Mouse (Mus musculus): ENCODE data around the gene Ddn. TPM values are rescaled to one million over a fixed set of nuclear protein-coding genes. Genes with fewer than 3 reads are reported as not detected.

The Ddn gene
- total RNA-seq, 1 experiment from 2014 or later: 0.12 TPM

DNA sequence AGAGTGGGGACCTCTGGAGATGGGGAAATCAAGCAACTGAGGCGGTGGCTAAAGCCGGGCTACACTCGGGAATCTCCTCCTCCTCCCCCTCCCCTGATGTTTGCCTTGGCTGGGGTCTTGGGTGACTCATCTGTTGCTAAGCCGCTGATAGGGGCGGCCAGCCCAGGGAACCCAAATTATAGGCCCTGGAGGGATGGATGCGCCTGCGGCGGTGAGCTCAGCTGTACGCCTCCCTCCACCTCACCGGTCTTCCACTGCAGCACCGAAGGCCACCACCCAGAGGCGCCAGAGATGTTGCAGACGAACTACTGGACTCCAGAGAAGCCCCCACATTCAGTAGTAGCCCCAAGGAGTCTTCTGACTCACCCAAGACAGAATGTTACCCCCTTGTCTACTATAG, 28.7 kb downstream of the Ddn start:
- no peak for ATAC-seq (ENCODE audit: extremely low read depth, insufficient number of reproducible peaks, low FRiP score, poor library complexity, severe bottlenecking)

DNA sequence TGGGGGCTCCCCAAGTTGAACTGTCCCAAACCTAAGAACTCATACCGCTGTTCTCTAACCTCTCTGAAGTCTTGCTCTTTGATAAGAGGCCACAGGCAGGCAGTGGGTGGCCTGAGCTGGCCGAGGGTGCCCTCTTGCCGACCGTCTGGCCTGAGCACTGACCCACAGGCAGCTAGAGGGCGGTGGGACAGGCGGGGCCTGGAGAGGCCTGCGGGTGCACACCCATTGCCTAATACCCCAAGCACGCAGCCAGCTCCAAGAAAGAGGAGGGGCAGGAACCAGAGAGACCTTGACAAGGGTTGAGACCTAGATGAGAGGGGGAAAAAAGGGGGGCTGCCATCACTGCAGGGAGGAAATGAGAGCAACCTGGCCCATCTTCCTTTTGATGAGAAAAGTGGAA, 29.2 kb downstream of the Ddn start:
- no peak for ATAC-seq (ENCODE audit: extremely low read depth, insufficient number of reproducible peaks, low FRiP score, poor library complexity, severe bottlenecking)

GRCm38 (mm10) chr15:98778806-98779205, 30.5 kb downstream of the Ddn start:
- no peak for ATAC-seq (ENCODE audit: extremely low read depth, insufficient number of reproducible peaks, low FRiP score, poor library complexity, severe bottlenecking)

DNA sequence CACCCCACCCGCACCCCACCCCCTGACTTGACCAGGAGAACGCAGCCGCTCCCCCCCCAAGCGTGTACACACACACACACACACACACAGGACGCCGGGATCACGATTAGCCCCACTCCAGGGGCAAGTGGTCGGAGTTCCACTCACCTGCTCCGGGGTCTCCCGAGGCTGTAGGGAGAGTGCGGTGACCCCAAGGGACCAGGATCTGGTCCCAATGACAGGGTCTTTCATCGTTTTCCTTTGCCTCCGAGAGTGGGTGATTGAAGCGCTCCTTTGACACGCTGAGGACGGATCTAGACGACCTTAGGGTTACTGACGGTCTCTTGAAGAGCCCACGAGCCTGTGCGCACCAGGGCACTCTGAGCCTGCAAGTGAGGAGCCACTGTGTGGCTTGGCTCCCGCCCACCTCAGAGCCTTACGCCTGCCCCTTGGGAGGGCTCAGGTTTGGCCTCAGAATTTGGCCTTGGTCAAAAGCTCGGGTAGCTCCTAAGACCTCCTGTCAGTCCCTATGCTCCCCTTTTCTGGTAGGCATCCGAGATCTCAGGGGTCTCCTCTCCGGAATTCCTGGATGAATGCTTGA, 31.0 kb downstream of the Ddn start:
- ATAC-seq (ENCODE audit: extremely low read depth, insufficient number of reproducible peaks, low FRiP score, poor library complexity, severe bottlenecking): no peak

- no peak for ATAC-seq (ENCODE audit: extremely low read depth, insufficient number of reproducible peaks, low FRiP score, poor library complexity, severe bottlenecking)
Observed at GRCm38 (mm10) chr15:98777762-98778161, 31.5 kb downstream of the Ddn start, which contains the start of gene Wnt10b. TSS of gene Wnt10b (minus strand) at chr15:98778150.

DNA sequence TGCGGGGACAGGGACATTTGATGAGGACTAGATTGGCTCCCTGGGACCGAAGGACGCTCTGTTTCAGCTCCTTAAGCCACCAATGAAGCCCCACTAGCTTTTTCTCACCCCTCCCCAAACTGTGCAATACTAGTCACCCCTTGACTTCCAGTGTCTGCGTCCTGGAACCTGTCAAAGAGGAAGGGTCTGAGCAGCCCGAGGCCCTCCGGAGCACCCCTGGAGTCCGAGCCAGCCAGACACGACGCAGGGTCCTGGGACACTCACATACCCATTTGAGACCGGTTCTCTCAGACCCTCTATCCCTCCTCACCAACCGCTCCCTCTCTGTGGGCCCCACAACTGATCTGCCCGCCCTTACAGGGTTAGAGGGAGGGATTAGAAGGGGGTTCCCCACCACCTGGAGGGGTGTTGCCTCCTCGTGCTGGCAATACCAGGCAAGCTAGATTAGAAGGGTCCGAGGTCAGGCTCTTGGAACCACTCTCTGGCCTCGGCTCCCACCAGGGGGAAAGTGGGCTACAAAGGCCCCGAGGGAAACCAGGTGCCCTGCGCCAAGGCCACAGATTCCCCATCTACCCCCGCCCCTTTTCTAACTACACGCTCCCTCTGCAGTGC, 32.2 kb downstream of the Ddn start:
- no peak for ATAC-seq (ENCODE audit: extremely low read depth, insufficient number of reproducible peaks, low FRiP score, poor library complexity, severe bottlenecking)

DNA sequence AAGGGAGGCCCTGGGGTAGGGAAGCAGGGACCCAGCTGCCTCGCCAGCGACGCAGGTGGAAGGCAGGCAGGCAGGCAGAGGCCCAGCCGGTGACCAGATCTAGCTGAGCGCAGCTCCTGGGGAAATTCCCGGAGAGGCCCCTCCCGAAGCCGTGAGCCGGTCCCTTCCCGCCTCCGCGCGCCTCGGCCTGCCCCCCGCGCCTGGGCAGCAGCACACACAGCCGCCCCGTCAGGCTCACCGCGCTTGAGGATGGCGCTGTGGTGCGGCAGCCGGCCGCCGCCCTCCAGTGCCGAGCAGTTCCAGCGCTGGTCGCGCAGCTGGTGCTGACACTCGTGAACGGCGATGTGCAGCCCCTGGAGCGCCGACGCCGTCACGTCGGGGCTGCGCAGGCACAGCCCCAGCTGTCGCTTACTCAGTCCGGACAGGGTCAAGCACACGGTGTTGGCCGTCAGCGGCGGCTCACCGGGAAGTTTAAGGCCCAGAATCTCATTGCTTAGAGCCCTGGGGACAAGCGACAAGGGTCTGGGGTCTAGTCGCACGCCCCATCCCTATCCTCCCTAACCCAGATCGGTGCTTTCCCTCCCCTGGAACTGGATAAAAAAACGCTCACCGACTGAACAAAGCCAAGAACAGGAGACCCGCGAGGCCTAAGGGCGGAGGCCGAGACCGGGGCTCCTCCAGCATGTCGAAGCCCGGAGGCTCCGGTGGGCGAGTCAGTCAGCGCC, 32.8 kb downstream of the Ddn start:
- no peak for ATAC-seq (ENCODE audit: extremely low read depth, insufficient number of reproducible peaks, low FRiP score, poor library complexity, severe bottlenecking)

DNA sequence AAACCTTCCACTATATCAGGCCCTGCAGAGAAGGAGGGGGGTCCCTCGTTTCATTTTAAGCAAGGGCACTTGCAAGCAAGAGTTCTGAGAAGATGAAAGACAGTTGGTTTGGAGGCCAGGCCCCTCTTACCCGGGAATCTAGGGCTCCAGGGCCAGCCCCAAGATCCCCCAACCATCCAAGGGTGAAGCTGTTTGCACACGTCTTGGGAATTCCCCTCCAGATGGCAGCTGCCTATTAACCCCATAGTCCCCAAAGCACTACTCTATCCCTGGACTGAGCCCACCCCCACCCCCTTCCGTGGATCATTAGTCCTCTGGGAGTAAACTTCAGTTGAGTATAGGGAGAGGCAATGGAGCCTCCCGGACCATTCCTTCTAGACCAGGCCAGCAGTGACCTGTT, 33.8 kb downstream of the Ddn start:
- ATAC-seq (ENCODE audit: extremely low read depth, insufficient number of reproducible peaks, low FRiP score, poor library complexity, severe bottlenecking): no peak

DNA sequence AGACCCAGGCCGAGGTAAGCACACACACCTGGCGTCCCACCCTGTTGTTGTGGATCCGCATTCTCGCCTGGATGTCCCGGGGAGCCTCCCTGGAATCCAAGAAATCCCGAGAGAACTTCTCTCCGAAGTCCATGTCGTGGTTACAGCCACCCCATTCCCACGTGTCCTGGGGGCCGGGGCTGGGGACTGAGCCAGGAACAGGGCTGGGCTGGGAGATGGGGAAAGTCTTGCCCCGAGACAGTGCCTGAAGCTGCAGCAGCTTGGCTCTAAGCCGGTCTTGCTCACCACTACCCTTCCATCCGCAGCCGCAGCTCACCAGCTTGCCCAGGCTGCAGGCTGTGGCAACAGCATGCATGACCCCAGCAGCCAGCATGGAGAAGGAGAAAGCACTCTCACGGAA, 35.2 kb downstream of the Ddn start:
- no peak for ATAC-seq (ENCODE audit: extremely low read depth, insufficient number of reproducible peaks, low FRiP score, poor library complexity, severe bottlenecking)

- ATAC-seq (ENCODE audit: extremely low read depth, insufficient number of reproducible peaks, low FRiP score, poor library complexity, severe bottlenecking): peak; percentile 40
Observed at GRCm38 (mm10) chr15:98772511-98773211, 36.6 kb downstream of the Ddn start.

- no peak for ATAC-seq (ENCODE audit: extremely low read depth, insufficient number of reproducible peaks, low FRiP score, poor library complexity, severe bottlenecking)
Observed at GRCm38 (mm10) chr15:98771813-98772425, 37.4 kb downstream of the Ddn start.

- no peak for ATAC-seq (ENCODE audit: extremely low read depth, insufficient number of reproducible peaks, low FRiP score, poor library complexity, severe bottlenecking)
Observed at GRCm38 (mm10) chr15:98768259-98768658, 41.0 kb downstream of the Ddn start.

GRCm38 (mm10) chr15:98765929-98766328, 43.4 kb downstream of the Ddn start:
- ATAC-seq (ENCODE audit: extremely low read depth, insufficient number of reproducible peaks, low FRiP score, poor library complexity, severe bottlenecking): no peak

- ATAC-seq (ENCODE audit: extremely low read depth, insufficient number of reproducible peaks, low FRiP score, poor library complexity, severe bottlenecking): peak; percentile 93
Observed at GRCm38 (mm10) chr15:98762670-98763529, 46.4 kb downstream of the Ddn start, which contains the start of gene Arf3. TSS of gene Arf3 (minus strand) at chr15:98763214.

DNA sequence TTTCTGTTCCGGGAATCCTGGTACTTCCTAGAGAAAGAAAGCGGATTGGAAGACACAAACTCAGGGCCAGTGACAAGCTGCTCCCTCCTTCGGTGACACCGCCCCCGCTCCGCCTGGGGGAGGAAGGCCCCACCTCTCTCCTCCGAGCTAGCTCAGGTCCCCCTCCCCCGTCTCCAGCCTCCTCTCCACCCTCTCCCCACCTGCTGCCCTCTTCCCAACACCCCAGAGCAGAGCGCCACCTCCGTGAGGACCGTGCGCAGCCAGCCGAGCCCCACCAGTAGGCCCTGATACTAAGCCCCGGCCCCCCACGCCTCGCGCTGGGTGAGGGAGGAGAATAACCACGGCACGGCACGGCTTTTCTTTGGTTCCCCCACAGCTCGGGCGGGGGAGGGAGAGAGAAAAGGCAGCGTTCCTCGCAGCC, 47.1 kb downstream of the Ddn start:
- peak; percentile 8; the same call in 1 of the 2 replicates for ATAC-seq (ENCODE audit: extremely low read depth, insufficient number of reproducible peaks, low FRiP score, poor library complexity, severe bottlenecking)

GRCm38 (mm10) chr15:98754125-98754524, 55.2 kb downstream of the Ddn start:
- ATAC-seq (ENCODE audit: extremely low read depth, insufficient number of reproducible peaks, low FRiP score, poor library complexity, severe bottlenecking): no peak

All from neutrophil, adult 5-6 weeks (primary cell).